Mouse (Mus musculus): ENCODE results near the gene Cldn10.

Gene Cldn10

DNA sequence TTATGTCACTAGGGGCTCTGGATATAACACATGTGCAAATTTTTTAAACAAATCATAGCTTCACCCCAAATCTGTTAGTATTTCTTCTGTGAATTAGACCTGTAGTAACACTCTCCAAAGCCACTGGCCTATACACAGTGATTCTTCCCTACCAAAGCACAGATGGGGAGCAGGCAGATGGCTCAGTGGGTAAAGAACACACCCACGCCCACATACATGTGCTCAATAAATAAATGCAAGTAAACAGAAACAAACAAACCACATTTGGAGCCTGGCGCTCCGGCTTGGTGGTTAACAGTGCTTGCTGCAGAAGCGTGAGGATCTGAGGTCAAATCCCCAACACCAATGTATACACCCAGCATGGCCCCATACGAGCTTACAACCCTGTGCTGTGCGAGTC lies 123.8 kb downstream of the Cldn10 start:
- DNase-seq (ENCODE audit: low spot score): no peak

DNA sequence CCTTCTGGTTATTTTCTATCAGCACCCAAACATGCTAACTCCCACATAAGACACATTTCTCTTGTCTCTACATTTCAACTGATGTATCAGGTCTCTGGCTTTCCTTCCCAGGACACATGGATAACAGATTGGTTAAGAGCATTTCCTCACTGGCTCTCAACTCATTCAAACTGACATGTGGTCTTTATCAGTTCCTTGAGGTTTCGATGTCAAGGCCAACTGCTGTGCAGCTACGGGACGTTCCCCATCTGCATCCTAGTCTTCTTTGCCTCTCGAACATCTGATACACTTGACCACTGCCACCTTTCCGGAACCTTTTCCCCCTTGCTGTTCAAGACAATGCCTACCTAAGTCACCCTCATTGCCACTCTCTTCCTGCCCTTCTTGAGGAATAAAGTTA lies 125.9 kb downstream of the Cldn10 start:
- no peak for DNase-seq (ENCODE audit: low spot score)

DNA sequence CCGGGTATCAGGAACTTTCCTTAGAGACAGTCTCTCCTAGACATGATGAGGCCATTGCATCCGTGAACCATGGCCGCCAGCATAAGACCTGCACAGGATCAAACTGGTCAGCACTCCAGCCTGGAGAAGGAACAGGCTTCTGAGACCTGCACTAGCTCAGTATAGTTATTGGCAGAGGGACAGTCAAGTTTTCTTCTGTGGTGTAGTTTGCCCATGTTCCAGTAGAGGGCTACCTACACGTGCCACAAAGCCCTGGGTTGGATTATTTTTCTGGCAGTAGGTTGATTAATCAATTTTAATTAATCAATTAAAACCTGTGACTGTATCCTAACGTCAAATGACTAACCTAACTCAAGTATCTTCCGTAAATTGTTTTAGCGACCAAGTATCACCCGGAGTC lies 131.3 kb downstream of the Cldn10 start:
- no peak for DNase-seq (ENCODE audit: low spot score)

DNA sequence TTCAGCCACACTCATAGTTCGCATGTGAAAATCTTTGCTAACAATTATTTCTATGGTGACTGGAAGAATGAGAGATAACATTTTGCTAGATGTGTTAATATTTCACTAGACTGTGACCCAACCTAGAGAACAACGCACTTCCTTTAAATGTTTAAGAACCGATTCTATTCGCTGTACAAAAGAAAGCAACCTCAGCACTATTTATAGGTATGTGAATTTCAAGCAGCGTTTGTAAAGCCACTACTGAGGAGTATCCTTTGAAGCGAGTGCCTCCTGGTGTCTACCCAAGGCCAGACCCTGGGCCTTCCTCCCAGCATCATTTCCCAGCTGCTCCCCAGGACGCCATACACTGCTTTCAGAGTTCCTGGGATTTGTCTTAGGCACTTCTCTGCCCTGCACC lies 132.9 kb downstream of the Cldn10 start:
- DNase-seq (ENCODE audit: low spot score): peak; percentile 28

DNA sequence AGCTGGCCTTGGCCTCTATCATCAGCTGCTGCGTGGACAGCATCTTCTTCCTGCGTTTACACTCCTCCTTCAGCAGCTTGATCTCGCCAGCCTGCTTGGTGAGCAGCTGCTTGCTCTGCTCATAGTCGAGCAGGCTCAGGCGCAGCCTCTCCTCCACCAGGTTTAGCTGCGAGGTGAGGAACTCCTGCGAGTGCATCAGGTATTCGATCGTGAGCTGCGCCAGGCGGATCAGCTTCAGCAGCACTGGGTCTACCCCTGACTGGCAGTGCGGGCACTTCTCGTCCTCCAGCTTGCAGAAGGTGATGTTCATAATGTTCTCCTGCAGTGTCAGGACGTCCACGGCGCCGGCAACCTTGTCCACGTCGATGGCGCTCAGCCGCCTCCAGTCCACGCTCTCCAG lies 134.5 kb downstream of the Cldn10 start:
- no peak for DNase-seq (ENCODE audit: low spot score)

DNA sequence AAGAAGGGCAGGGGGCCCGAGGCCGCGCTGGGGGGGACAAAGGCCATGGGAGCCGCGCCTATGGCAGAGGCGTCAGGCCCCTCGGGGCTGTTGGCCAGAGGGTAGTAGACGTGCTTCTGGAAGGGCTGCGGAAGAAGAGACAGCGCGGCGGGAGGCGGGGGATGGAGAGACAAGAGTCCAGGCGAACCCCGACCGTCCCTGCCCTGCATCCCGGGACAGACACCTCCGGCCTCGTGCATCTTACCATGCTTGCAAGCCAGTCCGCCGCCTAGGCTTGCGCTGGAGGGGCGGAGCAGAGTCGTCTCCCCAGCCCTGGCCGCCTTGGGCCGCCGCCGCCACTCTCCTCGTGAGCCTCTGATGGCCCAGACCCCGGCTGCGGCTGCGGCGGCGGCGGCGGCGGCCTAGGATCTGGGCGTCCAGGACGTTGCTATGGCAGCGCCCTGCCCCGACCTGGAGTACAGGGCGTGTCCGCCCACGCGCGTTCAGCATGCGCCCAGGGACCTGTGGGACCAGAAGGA lies 135.0 kb downstream of the Cldn10 start:
- DNase-seq (ENCODE audit: low spot score): no peak

Data from T-cell, adult 2 months (primary cell).